Mouse (Mus musculus): ENCODE results near the gene Klf17. TPM values are rescaled to one million over a fixed set of nuclear protein-coding genes. Genes with fewer than 3 reads are reported as not detected.

The Klf17 gene
- total and polyA plus RNA-seq, 3 experiments = not detected

GRCm38 (mm10) chr4:117810933-117811332, 45.5 kb upstream of the Klf17 start:
- H3K79me2 ChIP-seq (replicated peaks; ENCODE audit: control insufficient read depth, extremely low read depth, insufficient read depth, poor library complexity, severe bottlenecking) = no peaks in the 10 kb centered on the region
- dilution Hi-C loops (cut with MboI; ENCODE audit: extremely low pct_ligation_motif_present, extremely low pct_unique_long_range_greater_than_20kb, low sequenced_read_pairs) = no loop called here
- H3K4me2 ChIP-seq (ENCODE audit: insufficient read depth, low read depth, poor library complexity, severe bottlenecking) = no peak overlapping the region
- in situ Hi-C loops (cut with MboI; ENCODE audit: low pct_ligation_motif_present, low pct_unique_long_range_greater_than_20kb, low sequenced_read_pairs) = no loop called here
- no peak overlapping the region for H3K27ac ChIP-seq (ENCODE audit: insufficient read depth, low read depth)
- peaks cover 3% of the 10 kb centered on the region for H3K27me3 ChIP-seq (replicated peaks)
- no peaks in the 10 kb centered on the region for H3K36me3 ChIP-seq (replicated peaks in 1 of 2; ENCODE audit: control insufficient read depth in 1 of 2, insufficient read depth in 1 of 2, low read length in 1 of 2)
- TF ChIP-seq CTCF (conservative IDR thresholded peaks at IDR 0.05 in 1 of 2, IDR thresholded peaks at IDR 0.05 in 1 of 2; ENCODE audit: low read depth in 2 of 2, low read length in 2 of 2) = peak in 1 of 2 experiments; percentile 50; a peak in 2 of 4 replicates
- TF ChIP-seq CHD1 (IDR thresholded peaks at IDR 0.05; ENCODE audit: low read depth, low read length) = no peak
- TF ChIP-seq MAFK (IDR thresholded peaks at IDR 0.05; ENCODE audit: insufficient replicate concordance, low read length) = no peak
- TF ChIP-seq BHLHE40 (IDR thresholded peaks at IDR 0.05; ENCODE audit: low read depth, low read length) = no peak
- no peak for TF ChIP-seq TCF12 (IDR thresholded peaks at IDR 0.05; ENCODE audit: low read depth, low read length)
- no peak for TF ChIP-seq ZKSCAN1 (IDR thresholded peaks at IDR 0.05; ENCODE audit: borderline replicate concordance, low read depth, low read length)
- TF ChIP-seq E2F4 (IDR thresholded peaks at IDR 0.05; ENCODE audit: insufficient replicate concordance, low read depth, low read length) = no peak
- TF ChIP-seq ZC3H11A (IDR thresholded peaks at IDR 0.05; ENCODE audit: low read depth, low read length) = no peak
- TF ChIP-seq SMC3 (IDR thresholded peaks at IDR 0.05; ENCODE audit: low read depth, low read length) = no peak
- TF ChIP-seq POLR2A (IDR thresholded peaks at IDR 0.05; ENCODE audit: low read depth, low read length) = no peak
- peak; percentile 51 for TF ChIP-seq RAD21 (IDR thresholded peaks at IDR 0.05; ENCODE audit: low read depth, low read length)
- TF ChIP-seq POLR2AphosphoS2 (IDR thresholded peaks at IDR 0.05; ENCODE audit: low read depth, low read length) = no peak
- no peak overlapping the region for H3K4me3 ChIP-seq (replicated peaks in 1 of 3; ENCODE audit: low read depth in 2 of 3, low read length in 2 of 3, poor library complexity in 1 of 3)
- H3K4me1 ChIP-seq (ENCODE audit: control insufficient read depth in 1 of 2, insufficient read depth in 2 of 2) = 0 out of 4 replicates have a peak, but pooled peaks cover 0 to 3% of the 10 kb centered on the region in 2 experiments
- no peak for DNase-seq (ENCODE audit: extremely low read depth)
- peaks cover 5% of the 10 kb centered on the region for H3K9me3 ChIP-seq (replicated peaks; ENCODE audit: low read length)
- H3K9ac ChIP-seq (ENCODE audit: insufficient read depth, low read depth) = no peak overlapping the region

DNA sequence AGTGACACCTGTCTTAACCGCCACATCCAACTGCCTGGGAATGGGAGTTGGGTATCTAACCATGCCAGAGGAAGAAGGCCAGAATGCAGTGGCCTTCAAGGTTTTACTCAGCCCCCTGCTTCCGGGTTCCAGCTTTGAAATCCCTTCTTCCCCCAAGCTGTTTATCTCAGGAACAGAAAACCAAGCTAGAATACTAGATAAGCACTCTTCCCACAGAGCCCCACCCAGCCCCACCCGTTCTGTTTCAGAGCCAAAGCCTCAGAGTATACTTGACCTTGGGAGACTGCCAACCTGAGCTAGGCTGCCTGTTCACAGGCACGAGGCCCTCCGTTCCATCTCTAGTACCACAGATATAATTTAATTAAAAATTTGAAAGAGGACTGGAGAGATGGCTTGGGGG, 41.5 kb upstream of the Klf17 start:
- peaks cover 3% of the 10 kb centered on the region for H3K27me3 ChIP-seq (replicated peaks)
- no peak overlapping the region for H3K4me3 ChIP-seq (replicated peaks in 1 of 3; ENCODE audit: low read depth in 2 of 3, low read length in 2 of 3, poor library complexity in 1 of 3)
- dilution Hi-C loops (cut with MboI; ENCODE audit: extremely low pct_ligation_motif_present, extremely low pct_unique_long_range_greater_than_20kb, low sequenced_read_pairs) = no loop called here
- H3K9me3 ChIP-seq (replicated peaks; ENCODE audit: low read length) = no peaks in the 10 kb centered on the region
- no peaks in the 10 kb centered on the region for H3K4me1 ChIP-seq (ENCODE audit: control insufficient read depth in 1 of 2, insufficient read depth in 2 of 2)
- H3K4me2 ChIP-seq (ENCODE audit: insufficient read depth, low read depth, poor library complexity, severe bottlenecking) = no peak overlapping the region
- no peak overlapping the region for H3K27ac ChIP-seq (ENCODE audit: insufficient read depth, low read depth)
- no peaks in the 10 kb centered on the region for H3K79me2 ChIP-seq (replicated peaks; ENCODE audit: control insufficient read depth, extremely low read depth, insufficient read depth, poor library complexity, severe bottlenecking)
- DNase-seq (ENCODE audit: extremely low read depth) = no peak
- no peak overlapping the region for H3K9ac ChIP-seq (ENCODE audit: insufficient read depth, low read depth)
- TF ChIP-seq JUND (conservative IDR thresholded peaks at IDR 0.05; ENCODE audit: low read depth, low read length) (no peak), SIN3A (IDR thresholded peaks at IDR 0.05; ENCODE audit: low read length) (no peak), NELFE (IDR thresholded peaks at IDR 0.05; ENCODE audit: low read depth, low read length) (no peak)
- no peaks in the 10 kb centered on the region for H3K36me3 ChIP-seq (replicated peaks in 1 of 2; ENCODE audit: control insufficient read depth in 1 of 2, insufficient read depth in 1 of 2, low read length in 1 of 2)
- in situ Hi-C loops (cut with MboI; ENCODE audit: low pct_ligation_motif_present, low pct_unique_long_range_greater_than_20kb, low sequenced_read_pairs) = no loop called here

DNA sequence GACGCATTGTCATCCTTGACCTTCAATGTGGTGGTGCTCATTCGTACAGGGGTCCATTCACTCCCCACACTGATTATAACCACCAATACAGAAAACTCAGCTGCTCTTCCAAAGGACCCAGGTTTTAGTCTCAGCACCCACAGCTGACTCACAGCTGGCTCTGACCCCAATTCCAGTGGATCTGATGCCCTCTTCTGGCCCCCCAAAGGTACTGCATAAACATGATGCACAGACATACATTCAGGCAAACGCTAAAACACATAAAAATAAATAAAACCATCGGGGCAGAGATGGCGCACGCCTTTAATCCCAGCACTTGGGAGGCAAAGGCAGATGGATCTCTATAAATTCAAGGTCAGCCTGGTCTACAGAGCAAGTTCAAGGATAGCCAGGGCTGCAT, 34.5 kb upstream of the Klf17 start:
- Histone ChIP-seq H3K27ac (ENCODE audit: insufficient read depth, low read depth) (no peak overlapping the region), H3K9me3 (replicated peaks; ENCODE audit: low read length) (peaks cover 3% of the 10 kb centered on the region), H3K36me3 (replicated peaks in 1 of 2; ENCODE audit: control insufficient read depth in 1 of 2, insufficient read depth in 1 of 2, low read length in 1 of 2) (no peaks in the 10 kb centered on the region), H3K9ac (ENCODE audit: insufficient read depth, low read depth) (no peak overlapping the region), H3K27me3 (replicated peaks) (no peaks in the 10 kb centered on the region), H3K4me3 (replicated peaks in 1 of 3; ENCODE audit: low read depth in 2 of 3, low read length in 2 of 3, poor library complexity in 1 of 3) (no peak overlapping the region), H3K79me2 (replicated peaks; ENCODE audit: control insufficient read depth, extremely low read depth, insufficient read depth, poor library complexity, severe bottlenecking) (no peaks in the 10 kb centered on the region), H3K4me1 (ENCODE audit: control insufficient read depth in 1 of 2, insufficient read depth in 2 of 2) (no peaks in the 10 kb centered on the region), H3K4me2 (ENCODE audit: insufficient read depth, low read depth, poor library complexity, severe bottlenecking) (no peak overlapping the region)
- TF ChIP-seq CTCF (conservative IDR thresholded peaks at IDR 0.05 in 1 of 2, IDR thresholded peaks at IDR 0.05 in 1 of 2; ENCODE audit: low read depth in 2 of 2, low read length in 2 of 2) (peak in 1 of 2 experiments; percentile 26; a peak in 1 of 4 replicates), RCOR1 (conservative IDR thresholded peaks at IDR 0.05; ENCODE audit: low read depth, low read length) (no peak), ZNF384 (IDR thresholded peaks at IDR 0.05; ENCODE audit: low read depth, low read length) (no peak)
- DNase-seq (ENCODE audit: extremely low read depth) = no peak
- dilution Hi-C loops (cut with MboI; ENCODE audit: extremely low pct_ligation_motif_present, extremely low pct_unique_long_range_greater_than_20kb, low sequenced_read_pairs) (no loop called here), in situ Hi-C loops (cut with MboI; ENCODE audit: low pct_ligation_motif_present, low pct_unique_long_range_greater_than_20kb, low sequenced_read_pairs) (no loop called here)

Data from CH12.LX (cell line).